Mouse (Mus musculus): Measurements from ENCODE around the gene Hoxc5.

Hoxc5 gene

GRCm38 (mm10) chr15:102945185-102946077, 21.8 kb upstream of the Hoxc5 start:
- peak; percentile 69 for DNase-seq (ENCODE audit: extremely low read depth, low read depth)

- DNase-seq (ENCODE audit: extremely low read depth, low read depth): no peak
Observed at GRCm38 (mm10) chr15:102947276-102947675, 20.0 kb upstream of the Hoxc5 start.

GRCm38 (mm10) chr15:102948842-102949241, 18.4 kb upstream of the Hoxc5 start:
- DNase-seq (ENCODE audit: extremely low read depth, low read depth): no peak

GRCm38 (mm10) chr15:102949696-102950095, 17.5 kb upstream of the Hoxc5 start:
- DNase-seq (ENCODE audit: extremely low read depth, low read depth): no peak

- DNase-seq (ENCODE audit: extremely low read depth, low read depth): no peak
Observed at GRCm38 (mm10) chr15:102950877-102951276, 16.4 kb upstream of the Hoxc5 start.

- no peak for DNase-seq (ENCODE audit: extremely low read depth, low read depth)
Observed at GRCm38 (mm10) chr15:102953561-102953960, 13.7 kb upstream of the Hoxc5 start.

- DNase-seq (ENCODE audit: extremely low read depth, low read depth): no peak
Observed at GRCm38 (mm10) chr15:102954192-102955006, 12.8 kb upstream of the Hoxc5 start, which contains the start of gene Hoxc11. Gene Hoxc11 (plus strand): TSS chr15:102954427.

GRCm38 (mm10) chr15:102955007-102955382, 12.2 kb upstream of the Hoxc5 start:
- no peak for DNase-seq (ENCODE audit: extremely low read depth, low read depth)

GRCm38 (mm10) chr15:102955833-102956640, 11.2 kb upstream of the Hoxc5 start:
- DNase-seq (ENCODE audit: extremely low read depth, low read depth): no peak

- no peak for DNase-seq (ENCODE audit: extremely low read depth, low read depth)
Observed at GRCm38 (mm10) chr15:102956906-102957305, 10.3 kb upstream of the Hoxc5 start.

- no peak for DNase-seq (ENCODE audit: extremely low read depth, low read depth)
Observed at GRCm38 (mm10) chr15:102959663-102960191, 7.5 kb upstream of the Hoxc5 start.

- no peak for DNase-seq (ENCODE audit: extremely low read depth, low read depth)
Observed at GRCm38 (mm10) chr15:102961728-102962127, 5.5 kb upstream of the Hoxc5 start.

- DNase-seq (ENCODE audit: extremely low read depth, low read depth): no peak
Observed at GRCm38 (mm10) chr15:102962492-102962891, 4.8 kb upstream of the Hoxc5 start.

GRCm38 (mm10) chr15:102963259-102963658, 4.0 kb upstream of the Hoxc5 start:
- no peak for DNase-seq (ENCODE audit: extremely low read depth, low read depth)

- no peak for DNase-seq (ENCODE audit: extremely low read depth, low read depth)
Observed at GRCm38 (mm10) chr15:102963671-102964640, 3.3 kb upstream of the Hoxc5 start.

- DNase-seq (ENCODE audit: extremely low read depth, low read depth): no peak
Observed at GRCm38 (mm10) chr15:102965003-102965891, 2.0 kb upstream of the Hoxc5 start.

- peak; percentile 98 for DNase-seq (ENCODE audit: extremely low read depth, low read depth)
Observed at GRCm38 (mm10) chr15:102965892-102966775, 1.1 kb upstream of the Hoxc5 start.

- peak; percentile 64 for DNase-seq (ENCODE audit: extremely low read depth, low read depth)
Observed at GRCm38 (mm10) chr15:102966776-102967311, 399 bp upstream of the Hoxc5 start, which contains the start of gene Hoxc10. Gene Hoxc10 (plus strand): TSS chr15:102966796.
